Mouse (Mus musculus): ENCODE measurements around the gene Chtf18. TPM values are rescaled to one million over a fixed set of nuclear protein-coding genes. Genes with fewer than 3 reads are reported as not detected.
A peak's percentile ranks its signal among the peaks of the same experiment; 100 is the strongest.

Chtf18 gene
- total RNA-seq, 2 experiments from 2014 or later, result 2.9 to 3.7 TPM

DNA sequence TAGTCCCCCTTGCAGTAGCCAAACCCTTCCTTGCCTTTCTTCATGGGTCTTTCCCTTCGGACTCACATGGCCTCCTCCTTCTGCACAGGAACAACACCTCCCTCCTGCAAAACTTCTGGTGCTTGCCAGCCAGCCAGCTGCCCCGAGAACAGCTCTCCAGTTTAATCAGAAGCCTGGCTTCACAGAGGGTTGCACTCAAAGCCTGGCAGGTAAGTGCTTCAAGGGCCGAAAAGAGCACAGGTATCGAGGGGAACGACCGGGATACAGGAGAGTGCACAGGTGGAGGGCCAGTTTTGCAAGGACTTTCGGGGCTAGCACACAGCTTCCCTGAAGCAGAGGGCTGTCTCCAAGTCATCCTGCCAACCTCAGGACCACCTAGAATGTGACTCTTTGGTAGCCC lies 11.6 kb upstream of the Chtf18 start:
- intact Hi-C loops (cut with DNase I), result no loop called here
- no peak for DNase-seq (ENCODE audit: low spot score in 2 of 2)

DNA sequence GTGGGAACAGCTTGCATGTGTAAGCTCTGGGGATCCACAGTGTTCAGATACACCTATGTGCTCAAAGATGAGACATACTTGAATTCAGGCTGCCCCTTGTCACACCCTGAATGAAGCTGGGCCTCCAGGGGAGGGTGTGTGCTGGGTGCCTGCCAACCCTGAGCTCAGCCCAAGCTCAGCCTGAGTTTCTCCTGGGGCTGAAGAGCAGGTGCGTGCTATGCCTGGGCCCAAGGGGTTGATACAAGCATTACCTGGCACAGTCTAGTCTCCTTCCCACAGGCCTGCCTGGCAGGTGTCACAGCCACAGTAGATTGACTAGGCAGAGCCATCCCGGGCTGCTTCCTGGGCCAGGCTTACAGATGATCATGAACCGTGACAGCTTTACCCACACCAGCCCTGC lies 8.5 kb upstream of the Chtf18 start, which contains the start of gene Mslnl:
TSS of gene Mslnl (plus strand) at position 298 of the 400 bp plus-strand sequence.
- no peak for DNase-seq (ENCODE audit: low spot score in 2 of 2)
- intact Hi-C loops (cut with DNase I), result no loop called here

DNA sequence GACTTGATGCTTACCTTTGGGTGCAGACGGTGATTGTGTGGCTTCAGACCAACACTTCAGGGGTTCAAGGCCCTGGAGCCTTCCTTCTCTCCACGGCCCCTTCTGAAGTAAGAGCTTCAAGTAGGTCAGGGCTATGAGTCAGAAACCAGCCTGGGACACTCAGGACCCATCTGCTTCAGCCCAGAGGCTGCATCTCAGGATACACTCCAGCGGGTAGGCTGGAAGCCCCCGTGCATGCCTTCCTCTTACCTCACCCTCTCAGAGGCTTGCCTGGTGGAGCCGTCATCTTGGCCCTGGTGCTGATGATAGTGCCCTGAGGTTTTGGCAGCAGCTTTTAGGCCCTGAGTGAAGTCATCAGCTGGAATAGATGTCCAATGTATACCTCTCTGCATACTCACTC lies 8.0 kb upstream of the Chtf18 start:
- intact Hi-C loops (cut with DNase I), result no loop called here
- no peak for DNase-seq (ENCODE audit: low spot score in 2 of 2)

DNA sequence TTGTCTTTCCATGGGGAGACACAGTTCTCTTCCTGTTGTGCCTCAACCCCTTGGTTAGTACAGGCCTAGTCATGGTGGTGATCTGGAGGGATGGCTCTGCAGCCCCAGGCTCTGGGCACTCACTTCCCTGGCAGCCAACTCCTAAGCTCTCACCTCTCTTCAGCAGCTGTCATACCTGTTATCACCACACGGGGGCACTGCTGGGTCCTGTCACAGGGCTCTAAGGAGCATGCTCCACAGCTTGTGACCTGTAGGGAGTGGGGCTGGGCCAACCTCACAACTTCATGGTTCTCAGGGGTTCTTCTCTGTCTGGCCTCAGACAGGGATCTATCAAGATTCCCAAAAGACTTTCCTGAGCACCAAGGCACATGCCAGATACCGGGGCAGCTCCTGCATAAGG lies 4.9 kb upstream of the Chtf18 start:
- peak; percentile 75 to 85 for DNase-seq (ENCODE audit: low spot score in 2 of 2)
- intact Hi-C loops (cut with DNase I), result no loop called here

DNA sequence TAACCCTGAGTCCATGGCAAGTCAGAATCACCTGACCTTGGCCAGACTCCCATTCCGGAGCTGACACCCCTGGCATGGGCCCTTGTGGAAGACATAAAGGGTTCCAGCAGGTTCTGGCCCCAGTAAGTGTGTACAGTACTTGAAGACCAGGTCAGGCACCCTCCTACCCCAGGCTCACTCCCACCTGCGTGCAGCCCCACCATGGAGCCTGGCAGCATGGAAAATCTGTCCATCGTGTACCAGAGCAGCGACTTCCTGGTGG lies 721 bp upstream of the Chtf18 start:
- DNase-seq (ENCODE audit: low spot score in 2 of 2), result no peak
- intact Hi-C loops (cut with DNase I), result no loop called here

DNA sequence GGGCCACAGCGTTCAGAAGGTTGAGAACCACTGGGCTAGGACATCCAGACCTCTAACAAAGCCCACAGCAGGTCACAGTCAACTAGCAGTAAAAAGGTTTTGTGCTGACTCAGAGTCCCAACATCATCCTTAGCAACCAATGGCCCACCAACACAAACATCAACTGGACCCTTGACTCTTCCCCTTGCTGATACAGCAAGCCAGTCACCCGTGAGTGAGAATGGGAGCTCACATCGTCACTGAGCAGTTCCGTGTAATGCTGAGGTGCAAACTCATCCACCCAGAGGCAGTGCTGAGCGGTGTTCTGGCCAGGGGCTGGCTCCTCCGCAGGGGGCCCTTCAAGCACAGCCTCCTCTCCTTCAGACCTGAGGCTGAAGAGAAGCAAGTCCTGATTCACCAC lies 2.0 kb downstream of the Chtf18 start:
- intact Hi-C loops (cut with DNase I), result no loop called here
- no peak for DNase-seq (ENCODE audit: low spot score in 2 of 2)

DNA sequence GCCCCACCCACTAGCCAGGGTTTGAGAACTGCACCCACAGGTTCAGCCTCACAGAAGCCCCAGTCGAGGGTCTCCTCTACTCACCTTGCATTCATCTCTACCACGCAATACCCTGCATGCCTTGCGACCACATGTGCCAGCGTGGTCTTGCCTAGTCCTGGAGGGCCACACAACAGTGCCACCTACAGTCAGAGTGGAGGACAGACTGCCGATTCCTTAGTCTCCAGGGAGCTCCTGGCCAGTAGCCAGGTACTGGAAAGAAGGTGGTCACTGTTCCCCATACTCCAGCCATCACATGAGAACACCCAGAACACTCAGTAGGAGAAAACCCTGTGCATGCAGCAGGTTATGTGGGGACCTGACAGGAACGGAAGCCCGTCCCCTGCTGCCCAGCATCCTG lies 3.3 kb downstream of the Chtf18 start:
- no peak for DNase-seq (ENCODE audit: low spot score in 2 of 2)
- intact Hi-C loops (cut with DNase I), result no loop called here

DNA sequence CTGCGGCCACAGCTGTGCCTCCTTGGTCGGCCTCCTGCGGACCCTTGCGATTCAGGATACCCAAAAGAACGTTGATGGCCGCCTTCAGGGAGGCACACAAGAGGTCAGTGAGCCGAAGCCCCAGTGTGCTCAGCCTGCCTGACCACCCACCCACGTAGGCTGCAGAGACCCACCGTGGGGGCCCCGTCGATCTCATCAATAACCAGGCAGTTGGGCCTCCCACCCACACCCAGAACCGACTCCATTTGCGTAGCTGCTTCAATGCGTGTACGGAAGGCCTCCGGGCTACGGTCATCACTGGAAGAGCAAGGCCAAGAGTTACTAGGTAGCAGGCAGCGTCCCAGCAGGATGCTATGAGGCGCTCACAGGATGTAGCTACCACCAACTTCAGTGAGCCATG lies 3.7 kb downstream of the Chtf18 start:
- intact Hi-C loops (cut with DNase I), result no loop called here
- DNase-seq (ENCODE audit: low spot score in 2 of 2), result no peak

DNA sequence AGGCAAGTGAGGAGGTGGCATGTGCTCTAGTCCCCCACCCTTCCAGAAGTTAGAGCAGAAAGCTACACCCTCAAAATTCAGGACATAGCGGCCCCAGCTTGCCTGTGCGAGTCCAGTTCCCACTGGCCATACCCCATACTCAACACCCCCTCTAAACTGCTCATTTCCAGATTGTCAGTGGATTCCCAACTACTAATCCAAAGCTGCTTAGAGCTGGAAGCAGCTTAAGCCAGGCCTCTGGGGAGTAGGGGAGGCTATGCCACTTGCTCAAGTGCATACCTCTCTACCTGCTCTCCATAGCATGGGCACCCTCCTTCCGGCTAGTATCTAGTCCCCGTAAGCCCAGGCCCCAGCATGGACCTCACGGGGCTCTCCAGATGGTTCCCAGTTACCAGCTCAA lies 5.7 kb downstream of the Chtf18 start:
- no peak for DNase-seq (ENCODE audit: low spot score in 2 of 2)
- intact Hi-C loops (cut with DNase I), result no loop called here

DNA sequence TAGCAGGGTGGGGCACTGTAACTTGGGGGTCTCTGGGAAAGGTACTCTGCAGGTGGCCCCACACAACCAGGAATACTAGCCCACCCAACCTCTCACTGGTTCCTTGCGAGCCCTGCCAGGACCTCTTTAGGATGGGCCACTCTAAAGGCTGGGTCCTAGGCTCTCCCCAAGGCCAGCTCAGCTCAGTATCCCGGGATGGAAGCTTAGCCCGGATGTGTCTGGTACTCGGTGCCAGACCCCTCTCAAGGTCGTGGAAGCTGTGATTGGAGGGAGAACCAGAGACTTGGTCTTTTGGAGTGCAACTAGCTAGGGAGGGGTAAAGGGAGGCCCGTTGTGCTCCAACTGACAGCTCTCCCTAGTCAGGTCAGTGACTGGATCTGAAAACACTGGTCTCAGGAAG lies 9.5 kb downstream of the Chtf18 start:
- intact Hi-C loops (cut with DNase I), result no loop called here
- DNase-seq (ENCODE audit: low spot score in 2 of 2), result no peak

DNA sequence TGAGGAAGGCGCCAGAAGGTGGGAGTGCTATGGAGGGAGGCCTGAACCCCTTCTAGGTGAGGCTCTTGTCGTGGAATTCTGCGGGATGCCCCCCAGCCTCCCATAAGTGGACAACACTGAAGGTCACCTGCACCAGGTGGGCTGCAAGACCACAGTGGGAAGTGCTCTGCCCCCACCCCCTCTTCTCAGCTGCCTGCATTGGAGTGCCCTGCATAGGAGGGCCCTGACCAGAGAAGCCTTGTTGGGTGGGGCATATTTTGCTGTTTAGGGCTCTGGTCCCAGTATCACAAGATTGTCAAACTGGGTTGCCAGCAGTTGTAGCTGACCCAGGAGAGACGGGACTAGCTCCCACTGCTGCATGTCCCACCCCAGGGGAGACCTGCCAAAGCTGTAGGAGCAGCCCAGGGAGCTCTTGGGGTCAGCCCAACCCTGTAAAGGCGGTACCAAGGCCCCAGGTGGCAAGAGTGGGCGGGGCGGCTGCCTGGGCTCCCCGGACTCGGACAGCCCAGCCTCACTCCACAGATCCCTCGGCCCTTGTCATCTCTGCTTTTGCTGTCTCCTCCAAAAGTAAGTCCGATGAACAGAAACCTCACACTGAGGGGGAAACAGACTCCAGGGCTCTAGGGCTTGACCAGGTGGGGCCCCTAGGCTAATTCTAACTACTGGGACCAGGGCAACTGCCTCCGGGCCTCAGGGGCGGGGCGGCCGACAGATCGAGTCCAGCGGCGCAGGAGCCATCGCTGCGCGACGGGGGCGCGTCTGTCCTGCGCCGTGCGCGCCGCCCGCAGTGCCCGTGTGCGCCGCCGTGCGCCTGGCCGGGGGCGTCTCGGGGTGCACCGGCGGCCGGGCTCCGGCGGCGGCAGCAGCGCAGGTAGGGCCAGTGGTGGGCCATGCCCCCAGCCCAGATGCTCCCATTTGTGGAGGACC lies 10.2 kb downstream of the Chtf18 start, which contains the start of gene Gng13:
TSS of gene Gng13 (plus strand) at position 461 of the 927 bp plus-strand sequence.
- intact Hi-C loops (cut with DNase I), result no loop called here
- peak; percentile 58 to 74 for DNase-seq (ENCODE audit: low spot score in 2 of 2)

DNA sequence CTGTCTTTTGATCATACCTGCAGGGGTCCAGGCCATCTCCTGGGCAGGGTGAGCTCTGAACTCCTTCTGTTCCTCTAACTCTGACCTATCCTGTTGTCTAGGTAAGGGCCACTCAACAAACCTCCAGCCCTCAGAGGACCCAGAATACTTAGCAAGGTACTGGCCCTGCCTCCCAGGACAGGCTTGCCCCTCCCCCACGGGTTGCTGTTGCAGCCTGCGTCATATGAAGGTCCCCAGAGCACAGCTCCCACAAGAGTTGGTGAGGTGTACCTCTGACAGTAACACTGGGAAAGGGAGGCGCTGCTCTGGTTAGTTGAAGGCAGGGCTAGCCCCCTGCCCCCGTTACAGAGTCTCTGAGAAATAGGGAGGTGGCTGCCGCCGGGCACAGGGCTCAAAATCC lies 11.1 kb downstream of the Chtf18 start:
- DNase-seq (ENCODE audit: low spot score in 2 of 2), result no peak
- intact Hi-C loops (cut with DNase I), result no loop called here

DNA sequence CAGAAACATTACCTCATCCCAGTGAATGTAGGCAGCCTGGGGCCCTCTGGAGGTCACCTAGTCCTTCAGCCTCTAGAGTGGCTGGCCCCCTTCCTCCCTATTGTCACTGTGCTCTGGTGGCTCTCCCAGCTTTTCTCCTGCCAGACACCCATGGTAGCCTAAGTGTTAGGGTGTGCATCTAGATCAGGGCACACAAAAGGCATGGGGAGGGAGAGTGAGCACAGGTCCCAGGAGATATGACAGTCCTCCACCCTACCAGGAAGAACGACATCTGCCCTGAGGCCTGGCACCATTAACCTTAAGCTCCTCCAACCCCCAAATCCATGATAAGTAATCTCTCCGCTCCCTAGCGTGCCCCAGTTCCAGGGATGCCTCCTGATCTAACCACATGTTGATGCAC lies 11.6 kb downstream of the Chtf18 start:
- intact Hi-C loops (cut with DNase I), result no loop called here
- DNase-seq (ENCODE audit: low spot score in 2 of 2), result no peak

DNA sequence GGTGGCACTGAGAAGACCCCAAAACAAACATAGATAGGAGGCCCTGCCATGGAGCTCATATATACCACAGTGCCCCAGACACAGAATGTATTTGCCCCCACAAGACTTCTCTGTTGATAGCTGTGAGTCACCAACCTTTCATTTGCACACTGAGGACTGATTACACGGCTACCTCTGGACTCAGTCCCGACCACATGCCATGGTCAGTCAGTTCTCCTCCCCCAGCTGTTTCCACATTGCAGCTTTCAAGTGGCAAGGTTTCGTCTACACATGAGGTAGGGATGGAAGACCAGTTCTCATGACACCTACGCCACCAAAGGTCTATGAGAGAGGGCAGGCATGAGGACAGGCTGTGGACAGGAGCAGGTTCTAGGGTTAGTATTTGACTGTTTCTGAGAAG lies 16.1 kb downstream of the Chtf18 start:
- intact Hi-C loops (cut with DNase I), result no loop called here
- DNase-seq (ENCODE audit: low spot score in 2 of 2), result no peak

DNA sequence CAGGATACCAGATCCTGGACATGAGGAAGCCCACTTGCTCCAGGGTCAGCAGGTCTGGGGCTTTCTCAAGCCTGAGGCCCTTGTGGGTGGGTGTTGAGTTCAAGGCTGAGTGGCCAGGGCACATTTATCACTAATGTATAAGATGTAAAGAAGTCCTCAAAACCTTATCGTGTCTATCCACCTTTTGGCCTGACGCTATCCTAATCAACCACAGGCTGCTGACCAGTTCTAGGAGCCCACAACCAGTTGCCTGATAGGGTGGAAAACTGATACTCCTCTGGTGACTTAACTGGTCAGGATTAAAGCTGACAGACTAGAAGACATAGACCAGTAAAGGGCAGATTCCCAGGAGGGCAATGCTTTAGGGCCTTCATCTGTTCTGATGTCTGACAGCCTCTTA lies 17.2 kb downstream of the Chtf18 start:
- intact Hi-C loops (cut with DNase I), result no loop called here
- DNase-seq (ENCODE audit: low spot score in 2 of 2), result no peak

DNA sequence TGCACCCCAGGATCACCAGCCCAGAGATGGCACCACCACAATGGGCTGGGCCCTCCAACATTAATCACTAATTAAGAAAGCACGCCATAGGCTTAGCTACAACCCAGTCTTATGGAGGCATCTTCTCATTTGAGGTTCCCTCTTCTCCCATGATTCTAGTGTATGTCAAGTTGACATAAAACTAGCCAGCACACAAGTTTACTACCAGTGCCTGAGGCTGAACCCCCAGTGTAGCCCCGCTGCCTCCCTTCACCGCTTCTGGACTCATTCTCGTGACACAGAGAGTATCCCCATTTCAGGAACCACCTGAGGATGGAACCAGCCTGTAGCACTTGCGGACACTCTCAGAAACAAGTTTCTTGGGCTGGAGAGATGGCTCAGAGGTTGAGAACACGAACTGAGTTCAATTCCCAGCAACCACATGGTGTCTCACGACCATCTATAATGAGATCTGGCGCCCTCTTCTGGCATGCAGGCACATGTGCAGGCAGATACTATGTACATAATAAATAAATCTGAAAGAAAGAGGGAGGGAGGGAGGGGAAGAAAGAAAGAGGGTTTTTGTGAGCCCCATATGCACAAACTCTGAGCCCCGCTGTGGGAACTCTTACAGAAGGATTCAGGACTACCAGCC lies 26.2 kb downstream of the Chtf18 start:
- intact Hi-C loops (cut with DNase I), result no loop called here
- DNase-seq (ENCODE audit: low spot score in 2 of 2), result no peak

DNA sequence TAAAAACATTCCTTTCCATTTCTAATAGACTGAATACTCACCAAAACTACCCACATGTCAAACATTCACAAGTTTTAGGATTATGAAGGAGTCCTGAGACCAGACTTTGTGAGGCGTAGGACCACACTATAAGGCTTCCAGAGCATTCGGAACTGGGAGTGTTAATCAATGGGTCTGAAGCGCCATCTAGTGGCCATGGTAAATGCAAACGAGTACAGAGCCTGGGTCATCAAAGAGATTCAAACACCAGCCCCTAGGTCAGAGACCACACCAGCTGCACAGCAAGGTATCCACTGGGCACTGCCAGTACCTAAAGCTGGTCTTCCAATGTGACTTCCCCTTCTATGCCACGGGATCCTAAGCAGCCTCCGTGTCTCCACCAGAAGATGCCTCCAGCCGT lies 28.8 kb downstream of the Chtf18 start:
- intact Hi-C loops (cut with DNase I), result loop anchor here (2.0 to 10.0 kb wide), 2 partner anchors 190 to 304 kb away; no protein-coding TSS in a partner anchor
- peak; percentile 65 to 81 for DNase-seq (ENCODE audit: low spot score in 2 of 2)

DNA sequence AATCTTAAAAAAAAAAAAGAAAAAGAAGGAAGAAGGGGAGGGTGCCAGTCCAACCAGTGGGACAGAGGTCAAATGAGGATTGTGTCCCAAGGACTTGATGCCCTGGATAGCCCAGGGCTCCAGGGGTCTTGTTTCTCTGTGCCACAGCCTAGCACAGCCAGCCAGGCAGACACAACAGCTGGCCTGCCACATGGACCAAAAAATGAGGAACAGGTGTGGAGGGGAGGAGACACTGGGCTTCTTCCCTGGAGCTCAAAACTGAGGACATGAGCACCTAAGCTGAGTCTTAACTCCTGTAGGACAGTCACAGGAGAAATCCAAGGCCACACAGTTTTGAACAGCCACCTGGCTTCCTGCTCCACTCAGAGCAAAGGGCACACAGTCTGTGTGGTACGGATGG lies 31.0 kb downstream of the Chtf18 start:
- DNase-seq (ENCODE audit: low spot score in 2 of 2), result no peak
- intact Hi-C loops (cut with DNase I), result loop anchor here (2.0 to 10.0 kb wide), 2 partner anchors 127 to 301 kb away; no protein-coding TSS in a partner anchor

DNA sequence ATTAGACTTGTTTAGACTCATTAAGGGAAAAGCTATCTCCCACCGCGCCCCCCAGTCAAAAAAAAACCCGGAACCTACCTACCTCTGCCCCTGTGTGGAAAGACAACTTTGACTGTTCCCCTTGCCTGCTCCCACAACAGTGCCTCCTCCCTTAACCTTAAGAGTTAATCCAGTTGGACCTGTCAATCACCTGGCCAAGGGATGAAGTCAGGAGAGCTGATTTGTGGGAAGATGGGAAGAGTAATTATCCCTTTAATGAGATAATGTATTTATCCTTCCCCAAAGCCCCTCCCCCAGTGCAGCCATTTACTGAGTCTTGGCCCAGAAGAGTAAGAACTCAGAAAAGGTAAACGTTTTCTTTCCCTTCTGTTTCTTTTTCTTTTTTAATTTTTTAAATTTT lies 38.3 kb downstream of the Chtf18 start:
- intact Hi-C loops (cut with DNase I), result no loop called here
- DNase-seq (ENCODE audit: low spot score in 2 of 2), result no peak

DNA sequence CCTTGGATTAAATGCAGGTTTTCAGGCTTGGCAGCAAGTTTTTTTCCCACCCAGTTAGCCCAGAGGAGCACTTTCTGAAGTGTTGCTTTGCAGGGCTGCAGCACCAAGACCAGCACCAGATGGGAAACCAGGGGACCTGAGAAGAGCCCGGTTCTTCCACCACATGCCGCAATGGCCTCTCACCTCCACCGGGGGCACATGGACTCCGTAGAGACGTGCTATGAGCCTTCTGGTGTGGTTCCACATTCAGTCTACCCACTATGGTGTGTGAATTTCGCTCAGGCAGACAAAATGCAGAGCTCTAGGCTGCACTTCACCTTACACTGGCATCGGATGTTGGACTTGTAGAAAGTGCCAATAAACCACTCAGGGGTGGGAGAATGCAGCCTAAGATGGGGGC lies 40.9 kb downstream of the Chtf18 start:
- intact Hi-C loops (cut with DNase I), result no loop called here
- DNase-seq (ENCODE audit: low spot score in 2 of 2), result no peak

DNA sequence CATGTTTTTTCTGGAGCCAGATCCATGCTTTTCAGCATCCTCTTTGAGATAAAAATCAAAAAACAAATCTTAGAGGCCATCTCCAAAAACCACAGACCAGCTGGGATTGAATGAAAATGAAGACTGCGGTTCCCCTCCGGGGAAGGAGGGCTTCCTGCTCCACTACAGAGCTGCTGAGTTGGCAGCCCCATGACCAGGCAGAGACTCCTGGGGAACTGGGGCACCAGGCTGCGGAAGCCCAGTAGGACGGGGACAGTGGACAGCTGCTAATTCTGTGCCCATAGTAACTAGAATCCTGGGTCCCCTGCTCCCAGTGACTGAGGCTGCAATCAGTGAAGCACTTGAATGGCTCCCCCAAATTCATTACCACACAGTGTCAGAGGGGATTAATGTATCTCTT lies 45.6 kb downstream of the Chtf18 start:
- intact Hi-C loops (cut with DNase I), result no loop called here
- DNase-seq (ENCODE audit: low spot score in 2 of 2), result no peak
